Mouse (Mus musculus): Measurements from ENCODE around the gene Braf. TPM values are rescaled to one million over a fixed set of nuclear protein-coding genes. Genes with fewer than 3 reads are reported as not detected.

Gene Braf
- polyA plus RNA-seq, 1 experiment from 2014 or later: 23.7 TPM

DNA sequence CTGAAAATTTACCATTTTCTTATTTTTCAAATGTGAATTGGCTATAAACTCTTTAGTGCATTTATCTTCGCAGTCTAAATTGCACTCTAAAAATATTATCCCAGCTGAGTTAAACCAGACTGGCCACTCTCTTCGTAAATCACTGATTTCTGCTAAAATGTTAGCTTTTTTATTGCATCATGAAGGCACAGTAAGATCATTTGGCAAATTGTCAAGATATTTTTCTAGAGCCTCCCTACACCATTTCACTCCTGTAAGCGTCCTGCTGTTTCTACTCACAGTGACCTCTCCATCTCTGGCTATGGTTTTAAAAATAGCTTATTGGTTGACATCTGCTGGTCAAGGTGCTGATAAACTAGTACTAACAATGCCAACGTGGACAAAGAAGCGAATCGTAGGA is 119.2 kb downstream of the Braf start:
- H3K27ac ChIP-seq (replicated peaks): no peak overlapping the region
- ATAC-seq (replicated peaks): no peak
- no peak overlapping the region for H3K4me3 ChIP-seq
- no peak overlapping the region for H3K4me2 ChIP-seq (replicated peaks)
- 90% methylated on average over 6 of the region's 6 CpGs for WGBS
- H3K9ac ChIP-seq (replicated peaks): no peak overlapping the region
- no peaks in the 10 kb centered on the region for H3K9me3 ChIP-seq
- no peaks in the 10 kb centered on the region for H3K4me1 ChIP-seq
- H3K27me3 ChIP-seq: no peaks in the 10 kb centered on the region
- H3K36me3 ChIP-seq: peaks cover 16% of the 10 kb centered on the region

DNA sequence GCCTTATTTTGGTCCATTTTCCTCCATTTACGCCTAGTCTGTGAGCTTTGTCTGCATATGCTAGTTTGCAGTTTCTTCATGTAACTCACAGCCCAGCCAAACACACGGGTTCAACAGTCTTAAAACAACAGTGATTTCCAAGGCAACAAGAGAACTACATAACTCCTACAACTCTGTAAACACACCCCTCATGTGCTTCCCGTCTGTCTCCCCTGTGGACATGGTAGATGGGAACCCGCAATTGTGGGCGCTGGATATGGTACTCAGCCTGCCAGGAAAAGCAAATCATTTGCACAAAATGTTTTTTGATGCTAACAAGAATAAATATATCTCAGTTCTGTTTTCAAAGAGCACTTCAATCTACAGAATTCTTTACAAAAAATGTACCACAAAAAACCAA is 120.7 kb downstream of the Braf start:
- H3K27me3 ChIP-seq: no peaks in the 10 kb centered on the region
- no peak overlapping the region for H3K4me2 ChIP-seq (replicated peaks)
- no peak overlapping the region for H3K4me3 ChIP-seq
- no peaks in the 10 kb centered on the region for H3K9me3 ChIP-seq
- peaks cover 24% of the 10 kb centered on the region for H3K36me3 ChIP-seq
- H3K4me1 ChIP-seq: no peaks in the 10 kb centered on the region
- H3K27ac ChIP-seq (replicated peaks): no peak overlapping the region
- H3K9ac ChIP-seq (replicated peaks): no peak overlapping the region
- WGBS: 89% methylated on average over 5 of the region's 5 CpGs
- no peak for ATAC-seq (replicated peaks)

GRCm38 (mm10) chr6:39601828-39602227 is 123.4 kb downstream of the Braf start:
- H3K9ac ChIP-seq (replicated peaks): no peak overlapping the region
- no peak overlapping the region for H3K4me2 ChIP-seq (replicated peaks)
- WGBS: 83% methylated on average over 3 of the region's 3 CpGs
- no peaks in the 10 kb centered on the region for H3K27me3 ChIP-seq
- H3K4me1 ChIP-seq: no peaks in the 10 kb centered on the region
- H3K9me3 ChIP-seq: no peaks in the 10 kb centered on the region
- H3K27ac ChIP-seq (replicated peaks): no peak overlapping the region
- no peak for ATAC-seq (replicated peaks)
- H3K4me3 ChIP-seq: no peak overlapping the region
- H3K36me3 ChIP-seq: peaks cover 33% of the 10 kb centered on the region

GRCm38 (mm10) chr6:39600851-39601250 is 124.4 kb downstream of the Braf start:
- H3K27me3 ChIP-seq: no peaks in the 10 kb centered on the region
- peaks cover 33% of the 10 kb centered on the region for H3K36me3 ChIP-seq
- no peak overlapping the region for H3K27ac ChIP-seq (replicated peaks)
- no peak for ATAC-seq (replicated peaks)
- no peak overlapping the region for H3K9ac ChIP-seq (replicated peaks)
- 86% methylated on average over 3 of the region's 3 CpGs for WGBS
- H3K4me3 ChIP-seq: no peak overlapping the region
- H3K4me1 ChIP-seq: no peaks in the 10 kb centered on the region
- no peak overlapping the region for H3K4me2 ChIP-seq (replicated peaks)
- H3K9me3 ChIP-seq: no peaks in the 10 kb centered on the region

- Histone ChIP-seq H3K9me3 (no peaks in the 10 kb centered on the region), H3K36me3 (peaks cover 18% of the 10 kb centered on the region), H3K4me2 (replicated peaks) (peak within 1 kb of the TSS; percentile 88), H3K4me3 (peak within 1 kb of the TSS; percentile 84), H3K9ac (replicated peaks) (peak within 1 kb of the TSS; percentile 84), H3K27ac (replicated peaks) (peak within 1 kb of the TSS; percentile 94), H3K4me1 (peaks cover 16% of the 10 kb centered on the region), H3K27me3 (no peaks in the 10 kb centered on the region)
- peak; percentile 98 for ATAC-seq (replicated peaks)
- WGBS: under 1% methylated on average over 56 of the region's 56 CpGs
These were observed 132.7 kb downstream of the Braf start, which contains the start of gene Ndufb2 for GRCm38 (mm10) chr6:39592401-39593214. TSS of gene Ndufb2 (plus strand) at chr6:39592574.

- no peak overlapping the region for H3K27ac ChIP-seq (replicated peaks)
- H3K4me2 ChIP-seq (replicated peaks): no peak overlapping the region
- H3K4me1 ChIP-seq: peaks cover 16% of the 10 kb centered on the region
- no peaks in the 10 kb centered on the region for H3K9me3 ChIP-seq
- H3K9ac ChIP-seq (replicated peaks): no peak overlapping the region
- peaks cover 28% of the 10 kb centered on the region for H3K36me3 ChIP-seq
- H3K27me3 ChIP-seq: no peaks in the 10 kb centered on the region
- no peak overlapping the region for H3K4me3 ChIP-seq
- WGBS: 96% methylated on average over 4 of the region's 4 CpGs
- no peak for ATAC-seq (replicated peaks)
These were observed 133.8 kb downstream of the Braf start for GRCm38 (mm10) chr6:39591481-39591880.

GRCm38 (mm10) chr6:39585517-39585916 is 139.7 kb downstream of the Braf start, which contains the start of gene Gm42420:
TSS of gene Gm42420 (plus strand) at chr6:39585753.
- Histone ChIP-seq H3K4me1 (no peaks in the 10 kb centered on the region), H3K4me3 (no peak within 1 kb of the TSS), H3K27ac (replicated peaks) (no peak within 1 kb of the TSS), H3K9ac (replicated peaks) (no peak within 1 kb of the TSS), H3K4me2 (replicated peaks) (no peak within 1 kb of the TSS), H3K27me3 (no peaks in the 10 kb centered on the region), H3K9me3 (no peaks in the 10 kb centered on the region), H3K36me3 (peaks cover 69% of the 10 kb centered on the region)
- ATAC-seq (replicated peaks): no peak
- 93% methylated on average over 6 of the region's 6 CpGs for WGBS

DNA sequence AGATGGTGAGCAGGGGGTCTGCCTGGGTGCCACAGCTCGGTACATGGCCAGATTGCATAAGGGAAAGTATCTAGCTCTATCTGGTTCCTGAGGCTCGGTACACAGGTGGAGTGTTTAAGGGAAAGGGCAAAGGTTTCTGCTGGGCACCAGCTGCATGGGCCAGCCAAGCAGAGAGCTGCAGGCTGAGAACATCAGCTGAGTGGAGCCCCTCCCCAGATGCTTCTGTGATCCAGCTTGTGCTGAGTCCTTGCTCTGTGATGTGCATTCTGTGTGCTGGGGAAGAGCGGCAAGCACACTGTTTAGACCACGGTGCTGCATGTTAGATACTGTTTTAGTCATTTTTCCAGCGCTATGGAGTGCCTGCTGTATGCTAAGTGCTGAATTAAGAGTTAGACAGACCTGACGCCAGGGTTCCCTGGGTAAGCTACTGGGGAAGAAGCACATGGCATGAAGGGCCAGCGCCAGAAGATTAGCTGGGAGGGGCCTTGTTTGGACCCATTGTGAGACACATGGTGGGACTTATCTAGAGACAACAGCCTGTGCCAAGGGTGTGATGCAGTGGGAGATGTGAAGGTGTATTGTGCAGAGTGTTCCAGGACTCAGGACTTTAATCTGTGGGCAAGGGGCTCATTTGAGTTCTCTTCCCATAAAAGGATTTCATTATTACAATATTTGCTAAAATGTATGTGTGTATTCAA is 144.0 kb downstream of the Braf start:
- Histone ChIP-seq H3K9ac (replicated peaks) (no peak overlapping the region), H3K9me3 (no peaks in the 10 kb centered on the region), H3K4me1 (no peaks in the 10 kb centered on the region), H3K4me3 (no peak overlapping the region), H3K36me3 (peaks cover 51% of the 10 kb centered on the region), H3K27ac (replicated peaks) (no peak overlapping the region), H3K4me2 (replicated peaks) (no peak overlapping the region), H3K27me3 (no peaks in the 10 kb centered on the region)
- WGBS: 77% methylated on average over 7 of the region's 7 CpGs
- ATAC-seq (replicated peaks): no peak

GRCm38 (mm10) chr6:39580558-39580957 is 144.7 kb downstream of the Braf start:
- Histone ChIP-seq H3K4me2 (replicated peaks) (no peak overlapping the region), H3K4me3 (no peak overlapping the region), H3K9ac (replicated peaks) (no peak overlapping the region), H3K4me1 (no peaks in the 10 kb centered on the region), H3K27me3 (no peaks in the 10 kb centered on the region), H3K9me3 (no peaks in the 10 kb centered on the region), H3K36me3 (peaks cover 48% of the 10 kb centered on the region), H3K27ac (replicated peaks) (no peak overlapping the region)
- no peak for ATAC-seq (replicated peaks)
- whole genome bisulfite sequencing: 89% methylated on average over 2 of the region's 2 CpGs

GRCm38 (mm10) chr6:39579552-39579951 is 145.7 kb downstream of the Braf start:
- no peak overlapping the region for H3K4me3 ChIP-seq
- 93% methylated on average over 7 of the region's 7 CpGs for WGBS
- H3K27me3 ChIP-seq: no peaks in the 10 kb centered on the region
- H3K4me2 ChIP-seq (replicated peaks): no peak overlapping the region
- H3K9ac ChIP-seq (replicated peaks): no peak overlapping the region
- peaks cover 8% of the 10 kb centered on the region for H3K4me1 ChIP-seq
- peaks cover 46% of the 10 kb centered on the region for H3K36me3 ChIP-seq
- ATAC-seq (replicated peaks): no peak
- no peaks in the 10 kb centered on the region for H3K9me3 ChIP-seq
- no peak overlapping the region for H3K27ac ChIP-seq (replicated peaks)

DNA sequence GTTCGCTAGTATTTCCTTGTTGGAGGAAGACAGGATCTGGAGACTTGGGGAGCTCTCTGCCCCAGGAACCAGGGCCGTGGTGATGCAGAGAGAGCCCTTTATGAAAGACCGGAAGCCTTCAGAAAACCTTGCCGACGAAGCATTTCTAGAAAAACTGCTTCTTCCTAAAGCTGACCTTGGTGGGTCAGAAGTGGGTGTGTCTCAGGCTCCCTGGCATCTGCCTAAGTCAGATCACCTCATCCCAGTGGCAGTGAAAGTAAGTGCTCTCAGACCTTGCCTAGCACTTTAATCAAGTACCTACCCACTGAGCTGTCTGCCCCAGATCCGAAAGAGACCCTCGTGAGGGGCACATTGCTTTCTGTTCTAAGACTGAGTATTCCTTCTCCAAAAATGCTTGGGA is 150.3 kb downstream of the Braf start:
- H3K9ac ChIP-seq (replicated peaks): peak overlapping the region; percentile 94
- H3K4me3 ChIP-seq: peak overlapping the region; percentile 87; the same call in 1 of the 2 replicates
- peaks cover 9% of the 10 kb centered on the region for H3K36me3 ChIP-seq
- H3K9me3 ChIP-seq: no peaks in the 10 kb centered on the region
- no peaks in the 10 kb centered on the region for H3K27me3 ChIP-seq
- H3K4me1 ChIP-seq: peaks cover 19% of the 10 kb centered on the region
- 72% methylated on average over 7 of the region's 7 CpGs for WGBS
- ATAC-seq (replicated peaks): no peak
- peak overlapping the region; percentile 61 for H3K4me2 ChIP-seq (replicated peaks)
- H3K27ac ChIP-seq (replicated peaks): no peak overlapping the region

GRCm38 (mm10) chr6:39574555-39574869 is 150.8 kb downstream of the Braf start:
- Histone ChIP-seq H3K9ac (replicated peaks) (peak overlapping the region; percentile 94), H3K4me1 (peaks cover 19% of the 10 kb centered on the region), H3K27me3 (no peaks in the 10 kb centered on the region), H3K36me3 (peaks cover 5% of the 10 kb centered on the region), H3K27ac (replicated peaks) (peak overlapping the region; percentile 95), H3K9me3 (no peaks in the 10 kb centered on the region), H3K4me2 (replicated peaks) (peak overlapping the region; percentile 61), H3K4me3 (peak overlapping the region; percentile 87)
- peak; percentile 21; the same call in 1 of the 2 replicates for ATAC-seq (replicated peaks)
- WGBS: 23% methylated on average over 10 of the region's 10 CpGs

Measured in forebrain, embryonic 15.5 days (tissue).